Mouse (Mus musculus) lung, embryonic 14.5 days (tissue): ENCODE measurements around the gene Cdc37. TPM values are rescaled to one million over a fixed set of nuclear protein-coding genes. Genes with fewer than 3 reads are reported as not detected.

ENCODE experiments used
- ATAC-seq: fragments of 200-750 bp; cut with Nextera tagmentation; 2 replicates; pipeline ENCODE4 v1.8.0; 2017; ENCODE audit warnings: mild to moderate bottlenecking, moderate TSS enrichment, moderate library complexity; ENCODE audit not compliant: insufficient read depth
- DNase-seq: peaks from one replicate; pipeline ENCODE4 v3.0.0-alpha.2; 2015
- H3K27ac ChIP-seq: fragments of 300-500 bp; sonication (generic); 2 replicates; pipeline ENCODE4 v1.5.1; 2014; ENCODE audit warnings: low read depth, mild to moderate bottlenecking, moderate library complexity
- H3K27me3 ChIP-seq: fragments of 300-500 bp; sonication (generic); 2 replicates; pipeline ENCODE4 v1.6.1; 2014; ENCODE audit warnings: low read length, control low read depth; ENCODE audit not compliant: insufficient read depth
- H3K36me3 ChIP-seq: fragments of 300-500 bp; sonication (generic); 2 replicates; pipeline ENCODE4 v1.6.1; 2014; ENCODE audit warnings: control low read depth; ENCODE audit not compliant: insufficient read depth
- H3K4me1 ChIP-seq: fragments of 300-500 bp; sonication (generic); 2 replicates; pipeline ENCODE4 v1.6.1; 2014; ENCODE audit warnings: antibody characterized with exemption, control low read depth; ENCODE audit not compliant: insufficient read depth
- H3K4me2 ChIP-seq: fragments of 300-500 bp; sonication (generic); 2 replicates; pipeline ENCODE4 v1.6.1; 2014; ENCODE audit warnings: mild to moderate bottlenecking
- H3K4me3 ChIP-seq: fragments of 300-500 bp; sonication (generic); 2 replicates; pipeline ENCODE4 v1.5.1; 2014; ENCODE audit warnings: low read depth, low read length
- H3K9ac ChIP-seq: fragments of 300-500 bp; sonication (generic); 2 replicates; pipeline ENCODE4 v1.6.1; 2014
- H3K9me3 ChIP-seq: fragments of 300-500 bp; sonication (generic); 2 replicates; pipeline ENCODE4 v1.6.1; 2016; ENCODE audit warnings: low read depth, low read length, control low read depth
- CTCF ChIP-seq: IDR thresholded peaks from 2 replicates; pipeline ENCODE4 v1.5.1; 2016; ENCODE audit warnings: antibody characterized with exemption, low read depth
- WGBS: fragments of 180-500 bp; shearing (Covaris S2); extraction: QIAGEN DNeasy Blood & Tissue Kit; methylation state at CpG from one replicate; pipeline ENCODE4 v1.1.7; 2014; 5-methylcytosine and 5-hydroxymethylcytosine counted together
- polyA plus RNA-seq: library from polyadenylated mRNA; unstranded; fragments of >200 nt; fragmentation: Nextera tagmentation; extraction: Ambion mirVana; gene quantifications from 2 replicates; pipeline ENCODE4 v1.2.1, GENCODE M21; 2014

Cdc37 gene
- polyA plus RNA-seq, 1 experiment from 2014 or later: 352 TPM

DNA sequence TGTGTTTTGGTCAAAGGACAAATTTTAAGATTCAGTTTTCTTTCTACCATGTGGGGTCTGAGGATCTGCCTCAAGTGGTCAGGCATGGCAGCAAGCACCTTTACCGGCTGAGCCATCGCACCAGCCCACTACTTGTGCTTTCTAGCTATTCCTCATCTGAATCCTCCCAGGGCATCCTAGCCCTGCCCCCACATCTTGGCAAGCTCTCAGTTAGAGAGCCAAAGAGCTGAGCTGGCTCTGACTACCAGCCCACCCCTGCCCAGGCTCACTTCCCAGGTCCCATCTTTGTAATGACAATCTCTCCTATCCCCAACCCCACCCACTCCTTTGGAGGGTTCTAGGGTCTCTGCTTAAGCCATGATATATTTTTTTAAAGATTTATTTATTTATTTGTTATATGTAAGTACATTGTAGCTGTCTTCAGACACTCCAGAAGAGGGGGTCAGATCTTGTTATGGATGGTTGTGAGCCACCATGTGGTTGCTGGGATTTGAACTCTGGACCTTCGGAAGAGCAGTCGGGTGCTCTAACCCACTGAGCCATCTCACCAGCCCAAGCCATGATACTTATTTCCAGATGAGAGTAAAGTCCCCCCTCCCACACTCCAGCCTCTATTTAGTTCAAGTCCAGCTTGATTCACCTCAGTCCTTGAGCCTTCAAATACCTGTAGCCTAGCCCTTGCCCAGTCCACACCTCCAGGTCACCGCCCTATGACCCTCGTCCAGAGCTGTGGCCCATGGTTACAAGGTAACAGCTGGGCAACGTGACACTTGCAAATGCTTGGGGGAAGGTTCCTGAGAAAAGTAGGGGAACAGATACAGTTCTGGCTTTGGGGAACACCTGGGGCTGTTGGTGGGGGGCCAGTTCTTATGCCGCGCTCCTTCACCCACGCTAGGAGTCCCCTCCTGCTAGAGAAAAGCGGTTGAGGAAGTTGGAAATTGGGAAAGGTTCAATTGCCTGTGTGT lies 13.6 kb upstream of the Cdc37 start:
- H3K4me2 ChIP-seq: peak overlapping the region; percentile 93
- DNase-seq: no peak
- peaks cover 58% of the 10 kb centered on the region for H3K27me3 ChIP-seq
- H3K9me3 ChIP-seq: no peaks in the 10 kb centered on the region
- H3K4me3 ChIP-seq: 0 out of 2 replicates have a peak overlapping the region, but pooled peaks have one; percentile 56
- no peak for TF ChIP-seq CTCF
- no peak for ATAC-seq
- WGBS: 30% methylated on average over 11 of the region's 11 CpGs
- H3K9ac ChIP-seq: no peak overlapping the region
- H3K4me1 ChIP-seq: peaks cover 18% of the 10 kb centered on the region
- H3K27ac ChIP-seq: no peak overlapping the region
- H3K36me3 ChIP-seq: no peaks in the 10 kb centered on the region

DNA sequence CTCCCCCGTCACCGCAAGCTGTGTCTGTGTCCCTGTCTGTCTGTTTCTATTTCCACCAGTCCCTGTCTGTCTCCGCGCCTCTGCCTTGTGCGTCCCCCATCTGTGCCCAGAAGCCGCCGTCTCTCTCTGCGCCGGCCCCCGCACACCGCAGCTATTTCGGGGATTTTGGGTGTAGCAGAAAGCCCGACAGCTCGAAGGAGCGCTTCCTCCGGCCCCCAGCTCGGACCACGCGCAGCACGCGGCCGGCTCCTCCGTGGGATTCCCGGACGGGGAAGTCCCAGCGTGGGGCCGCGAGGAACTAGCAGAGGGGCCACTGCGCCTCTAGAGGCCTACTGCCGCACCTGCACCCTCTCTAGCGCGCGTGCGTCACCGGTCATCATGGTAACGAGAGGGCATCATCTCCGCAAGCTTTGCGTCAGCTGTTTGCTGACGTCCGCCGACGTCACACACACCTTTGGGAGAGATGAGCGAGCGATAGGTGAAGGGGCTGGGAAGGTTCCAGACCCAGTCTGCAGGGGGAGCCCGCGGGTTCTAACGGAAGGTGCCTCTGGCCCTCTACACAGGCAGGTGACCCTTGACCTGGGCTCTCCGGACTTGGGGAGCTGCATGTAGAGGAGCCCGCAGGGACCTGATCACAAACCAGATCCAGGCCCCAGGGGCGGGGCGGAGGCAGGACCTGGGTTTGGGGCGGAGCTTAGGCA lies 11.6 kb upstream of the Cdc37 start:
- Histone ChIP-seq H3K36me3 (no peaks in the 10 kb centered on the region), H3K27ac (no peak overlapping the region), H3K27me3 (peaks cover 49% of the 10 kb centered on the region), H3K4me1 (peaks cover 5% of the 10 kb centered on the region; the same call in 1 of the 2 replicates), H3K9me3 (no peaks in the 10 kb centered on the region), H3K9ac (peak overlapping the region; percentile 75), H3K4me2 (peak overlapping the region; percentile 82), H3K4me3 (peak overlapping the region; percentile 55)
- peak; percentile 92 for DNase-seq
- peak; percentile 62 for ATAC-seq
- TF ChIP-seq CTCF: peak; percentile 94
- WGBS: under 1% methylated on average over 52 of the region's 52 CpGs

- Histone ChIP-seq H3K27me3 (no peaks in the 10 kb centered on the region), H3K4me3 (no peak overlapping the region), H3K4me2 (no peak overlapping the region), H3K9me3 (no peaks in the 10 kb centered on the region), H3K27ac (no peak overlapping the region), H3K4me1 (peaks cover 15% of the 10 kb centered on the region), H3K36me3 (no peaks in the 10 kb centered on the region), H3K9ac (no peak overlapping the region)
- DNase-seq (no peak), ATAC-seq (no peak)
- no peak for TF ChIP-seq CTCF
- WGBS: 85% methylated on average over 3 of the region's 3 CpGs
These were observed 5.0 kb upstream of the Cdc37 start for GRCm38 (mm10) chr9:21154787-21155186.

- no peak for TF ChIP-seq CTCF
- Histone ChIP-seq H3K4me1 (peaks cover 15% of the 10 kb centered on the region), H3K36me3 (no peaks in the 10 kb centered on the region), H3K27me3 (no peaks in the 10 kb centered on the region), H3K4me3 (peak overlapping the region; percentile 38), H3K9me3 (no peaks in the 10 kb centered on the region), H3K9ac (peak overlapping the region; percentile 52; the same call in 1 of the 2 replicates), H3K27ac (peak overlapping the region; percentile 85), H3K4me2 (peak overlapping the region; percentile 89)
- ATAC-seq (peak; percentile 25; the same call in 1 of the 2 replicates), DNase-seq (peak; percentile 76)
- WGBS: under 1% methylated on average over 5 of the region's 5 CpGs
These were observed 4.1 kb upstream of the Cdc37 start for GRCm38 (mm10) chr9:21153833-21154232.

- H3K9me3 ChIP-seq: no peaks in the 10 kb centered on the region
- WGBS: 3% methylated on average over 12 of the region's 12 CpGs
- peak overlapping the region; percentile 85 for H3K27ac ChIP-seq
- H3K4me2 ChIP-seq: peak overlapping the region; percentile 89
- no peak for TF ChIP-seq CTCF
- peak overlapping the region; percentile 38 for H3K4me3 ChIP-seq
- peaks cover 18% of the 10 kb centered on the region for H3K4me1 ChIP-seq
- ATAC-seq (0 out of 2 replicates have a peak, but pooled peaks have one; percentile 16), DNase-seq (no peak)
- H3K9ac ChIP-seq: peak overlapping the region; percentile 52
- H3K27me3 ChIP-seq: no peaks in the 10 kb centered on the region
- no peaks in the 10 kb centered on the region for H3K36me3 ChIP-seq
These were observed 3.5 kb upstream of the Cdc37 start for GRCm38 (mm10) chr9:21153331-21153730.

- peak; percentile 80 for DNase-seq
- Histone ChIP-seq H3K4me3 (peak overlapping the region; percentile 38), H3K9me3 (no peaks in the 10 kb centered on the region), H3K36me3 (no peaks in the 10 kb centered on the region; the same call in 1 of the 2 replicates), H3K27ac (no peak overlapping the region), H3K9ac (peak overlapping the region; percentile 52; the same call in 1 of the 2 replicates), H3K4me1 (peaks cover 21% of the 10 kb centered on the region), H3K27me3 (no peaks in the 10 kb centered on the region), H3K4me2 (peak overlapping the region; percentile 89)
- peak; percentile 91 for TF ChIP-seq CTCF
- ATAC-seq: peak; percentile 7; the same call in 1 of the 2 replicates
- 4% methylated on average over 11 of the region's 11 CpGs for WGBS
These were observed 2.9 kb upstream of the Cdc37 start for GRCm38 (mm10) chr9:21152715-21153114.
